Mouse (Mus musculus): Measurements from ENCODE around the gene Mgat5b. TPM values are rescaled to one million over a fixed set of nuclear protein-coding genes. Genes with fewer than 3 reads are reported as not detected.

The Mgat5b gene
- total and polyA plus RNA-seq, 3 experiments = 0.10 to 0.82 (median 0.11) TPM

GRCm38 (mm10) chr11:116913573-116913972, 5.1 kb upstream of the Mgat5b start:
- Histone ChIP-seq H3K79me2 (replicated peaks; ENCODE audit: control insufficient read depth, insufficient read depth, low read length) (no peaks in the 10 kb centered on the region), H3K36me3 (ENCODE audit: control insufficient read depth, insufficient read depth, low read length) (no peaks in the 10 kb centered on the region), H3K9ac (ENCODE audit: low read depth, low read length) (no peak overlapping the region), H3K27me3 (ENCODE audit: control insufficient read depth, insufficient read depth, low read length) (peaks cover 3% of the 10 kb centered on the region; the same call in 1 of the 2 replicates), H3K4me3 (no peak overlapping the region), H3K4me1 (ENCODE audit: control insufficient read depth, insufficient read depth, low read length) (no peaks in the 10 kb centered on the region), H3K27ac (no peak overlapping the region)
- intact Hi-C loops (cut with DNase I) = no loop called here
- no peak for DNase-seq
- 80% methylated on average over 16 of the region's 16 CpGs for WGBS
- TF ChIP-seq EP300 (IDR thresholded peaks at IDR 0.05; ENCODE audit: insufficient read depth, low read depth, low read length) (no peak), CTCF (IDR thresholded peaks at IDR 0.05) (no peak), POLR2A (IDR thresholded peaks at IDR 0.05; ENCODE audit: insufficient read depth, low read depth, low read length) (no peak)

GRCm38 (mm10) chr11:116914267-116914885, 4.3 kb upstream of the Mgat5b start:
- no peak for TF ChIP-seq POLR2A (IDR thresholded peaks at IDR 0.05; ENCODE audit: insufficient read depth, low read depth, low read length)
- TF ChIP-seq EP300 (IDR thresholded peaks at IDR 0.05; ENCODE audit: insufficient read depth, low read depth, low read length) = no peak
- TF ChIP-seq CTCF (IDR thresholded peaks at IDR 0.05) = no peak
- no peak overlapping the region for H3K4me3 ChIP-seq
- WGBS = 66% methylated on average over 5 of the region's 5 CpGs
- intact Hi-C loops (cut with DNase I) = no loop called here
- H3K9ac ChIP-seq (ENCODE audit: low read depth, low read length) = no peak overlapping the region
- H3K27me3 ChIP-seq (ENCODE audit: control insufficient read depth, insufficient read depth, low read length) = peaks cover 10% of the 10 kb centered on the region
- no peaks in the 10 kb centered on the region for H3K36me3 ChIP-seq (ENCODE audit: control insufficient read depth, insufficient read depth, low read length)
- H3K27ac ChIP-seq = no peak overlapping the region
- H3K79me2 ChIP-seq (replicated peaks; ENCODE audit: control insufficient read depth, insufficient read depth, low read length) = no peaks in the 10 kb centered on the region
- H3K4me1 ChIP-seq (ENCODE audit: control insufficient read depth, insufficient read depth, low read length) = no peaks in the 10 kb centered on the region
- DNase-seq = no peak

GRCm38 (mm10) chr11:116915241-116915640, 3.4 kb upstream of the Mgat5b start:
- DNase-seq = no peak
- Histone ChIP-seq H3K4me1 (ENCODE audit: control insufficient read depth, insufficient read depth, low read length) (no peaks in the 10 kb centered on the region), H3K4me3 (no peak overlapping the region), H3K9ac (ENCODE audit: low read depth, low read length) (no peak overlapping the region), H3K27ac (no peak overlapping the region), H3K79me2 (replicated peaks; ENCODE audit: control insufficient read depth, insufficient read depth, low read length) (no peaks in the 10 kb centered on the region), H3K36me3 (ENCODE audit: control insufficient read depth, insufficient read depth, low read length) (no peaks in the 10 kb centered on the region), H3K27me3 (ENCODE audit: control insufficient read depth, insufficient read depth, low read length) (peaks cover 11% of the 10 kb centered on the region)
- intact Hi-C loops (cut with DNase I) = loop anchor here (5.0 kb wide), 1 partner anchor 262 kb away; no protein-coding TSS in a partner anchor
- WGBS = 82% methylated on average over 3 of the region's 3 CpGs
- no peak for TF ChIP-seq CTCF (IDR thresholded peaks at IDR 0.05)
- TF ChIP-seq POLR2A (IDR thresholded peaks at IDR 0.05; ENCODE audit: insufficient read depth, low read depth, low read length) = no peak
- no peak for TF ChIP-seq EP300 (IDR thresholded peaks at IDR 0.05; ENCODE audit: insufficient read depth, low read depth, low read length)

- Histone ChIP-seq H3K9ac (ENCODE audit: low read depth, low read length) (no peak overlapping the region), H3K27ac (no peak overlapping the region), H3K27me3 (ENCODE audit: control insufficient read depth, insufficient read depth, low read length) (peaks cover 11% of the 10 kb centered on the region), H3K4me1 (ENCODE audit: control insufficient read depth, insufficient read depth, low read length) (no peaks in the 10 kb centered on the region), H3K36me3 (ENCODE audit: control insufficient read depth, insufficient read depth, low read length) (no peaks in the 10 kb centered on the region), H3K4me3 (no peak overlapping the region), H3K79me2 (replicated peaks; ENCODE audit: control insufficient read depth, insufficient read depth, low read length) (no peaks in the 10 kb centered on the region)
- WGBS = 43% methylated on average over 7 of the region's 7 CpGs
- TF ChIP-seq POLR2A (IDR thresholded peaks at IDR 0.05; ENCODE audit: insufficient read depth, low read depth, low read length) = no peak
- no peak for TF ChIP-seq EP300 (IDR thresholded peaks at IDR 0.05; ENCODE audit: insufficient read depth, low read depth, low read length)
- TF ChIP-seq CTCF (IDR thresholded peaks at IDR 0.05) = no peak
- no peak for DNase-seq
- intact Hi-C loops (cut with DNase I) = loop anchor here (5.0 kb wide), 1 partner anchor 260 kb away; no protein-coding TSS in a partner anchor
Observed at GRCm38 (mm10) chr11:116917361-116917760, 1.3 kb upstream of the Mgat5b start.

- Histone ChIP-seq H3K27me3 (ENCODE audit: control insufficient read depth, insufficient read depth, low read length) (peaks cover 11% of the 10 kb centered on the region), H3K4me1 (ENCODE audit: control insufficient read depth, insufficient read depth, low read length) (no peaks in the 10 kb centered on the region), H3K4me3 (peak overlapping the region; percentile 5; the same call in 1 of the 2 replicates), H3K9ac (ENCODE audit: low read depth, low read length) (peak overlapping the region; percentile 56), H3K36me3 (ENCODE audit: control insufficient read depth, insufficient read depth, low read length) (no peaks in the 10 kb centered on the region), H3K27ac (no peak overlapping the region), H3K79me2 (replicated peaks; ENCODE audit: control insufficient read depth, insufficient read depth, low read length) (no peaks in the 10 kb centered on the region)
- DNase-seq = no peak
- TF ChIP-seq EP300 (IDR thresholded peaks at IDR 0.05; ENCODE audit: insufficient read depth, low read depth, low read length) (no peak), CTCF (IDR thresholded peaks at IDR 0.05) (no peak), POLR2A (IDR thresholded peaks at IDR 0.05; ENCODE audit: insufficient read depth, low read depth, low read length) (no peak)
- intact Hi-C loops (cut with DNase I) = loop anchor here (2.0 to 5.0 kb wide), 2 partner anchors 99 to 258 kb away; no protein-coding TSS in a partner anchor
- WGBS = 6% methylated on average over 58 of the region's 58 CpGs
Observed at GRCm38 (mm10) chr11:116919186-116920020, 740 bp downstream of the Mgat5b start.

GRCm38 (mm10) chr11:116920746-116921145, 2.1 kb downstream of the Mgat5b start:
- no peaks in the 10 kb centered on the region for H3K36me3 ChIP-seq (ENCODE audit: control insufficient read depth, insufficient read depth, low read length)
- WGBS = 11% methylated on average over 6 of the region's 6 CpGs
- no peak overlapping the region for H3K4me3 ChIP-seq
- peaks cover 11% of the 10 kb centered on the region for H3K27me3 ChIP-seq (ENCODE audit: control insufficient read depth, insufficient read depth, low read length)
- no peaks in the 10 kb centered on the region for H3K4me1 ChIP-seq (ENCODE audit: control insufficient read depth, insufficient read depth, low read length)
- TF ChIP-seq POLR2A (IDR thresholded peaks at IDR 0.05; ENCODE audit: insufficient read depth, low read depth, low read length) = no peak
- TF ChIP-seq EP300 (IDR thresholded peaks at IDR 0.05; ENCODE audit: insufficient read depth, low read depth, low read length) = no peak
- no peak for TF ChIP-seq CTCF (IDR thresholded peaks at IDR 0.05)
- intact Hi-C loops (cut with DNase I) = no loop called here
- no peaks in the 10 kb centered on the region for H3K79me2 ChIP-seq (replicated peaks; ENCODE audit: control insufficient read depth, insufficient read depth, low read length)
- H3K27ac ChIP-seq = no peak overlapping the region
- no peak for DNase-seq
- no peak overlapping the region for H3K9ac ChIP-seq (ENCODE audit: low read depth, low read length)

All from heart, adult 2 months (tissue).